Mouse (Mus musculus) stomach, postnatal 0 days (tissue): ENCODE data around the gene Slco1a5. TPM values are rescaled to one million over a fixed set of nuclear protein-coding genes. Genes with fewer than 3 reads are reported as not detected.
"Not testable (repeated sequence)": the region's sequence is repeated elsewhere in the genome, so short reads cannot be mapped to it uniquely, and the experiment has no call there.

ENCODE experiments used
- ATAC-seq: fragments of 200-750 bp; cut with Nextera tagmentation; 2 replicates; pipeline ENCODE4 v1.8.0; 2017; ENCODE audit not compliant: low FRiP score, low TSS enrichment
- DNase-seq: peaks from one replicate; pipeline ENCODE4 v3.0.0-alpha.2; 2016; ENCODE audit warnings: low spot score
- H3K27ac ChIP-seq: fragments of 300-500 bp; sonication (generic); replicated peaks from 2 replicates; pipeline ENCODE4 v1.5.1; 2014; ENCODE audit warnings: mild to moderate bottlenecking, control low read depth
- H3K27me3 ChIP-seq: fragments of 300-500 bp; sonication (generic); 2 replicates; pipeline ENCODE4 v1.6.1; 2014; ENCODE audit warnings: low read length; ENCODE audit not compliant: control insufficient read depth, insufficient read depth
- H3K36me3 ChIP-seq: fragments of 300-500 bp; sonication (generic); 2 replicates; pipeline ENCODE4 v1.6.1; 2014; ENCODE audit warnings: low read length, mixed read lengths; ENCODE audit not compliant: control insufficient read depth, insufficient read depth
- H3K4me1 ChIP-seq: fragments of 300-500 bp; sonication (generic); replicated peaks from 2 replicates; pipeline ENCODE4 v1.6.1; 2014; ENCODE audit warnings: antibody characterized with exemption; ENCODE audit not compliant: control insufficient read depth, insufficient read depth
- H3K4me2 ChIP-seq: fragments of 300-500 bp; sonication (generic); replicated peaks from 2 replicates; pipeline ENCODE4 v1.6.1; 2014; ENCODE audit warnings: low read depth, mild to moderate bottlenecking, control low read depth, moderate library complexity
- H3K4me3 ChIP-seq: fragments of 300-500 bp; sonication (generic); 2 replicates; pipeline ENCODE4 v1.5.1; 2014; ENCODE audit warnings: low read depth, low read length, control low read depth
- H3K9ac ChIP-seq: fragments of 300-500 bp; sonication (generic); 2 replicates; pipeline ENCODE4 v1.6.1; 2014; ENCODE audit warnings: mild to moderate bottlenecking, low read length, control low read depth, mixed read lengths
- H3K9me3 ChIP-seq: fragments of 300-500 bp; sonication (generic); 2 replicates; pipeline ENCODE4 v1.6.1; 2016; ENCODE audit warnings: low read length; ENCODE audit not compliant: control insufficient read depth
- CTCF ChIP-seq: IDR thresholded peaks from 2 replicates; pipeline ENCODE4 v1.5.1; 2016; ENCODE audit warnings: antibody characterized with exemption, low read depth, mild to moderate bottlenecking, moderate library complexity
- EP300 ChIP-seq: optimal IDR thresholded peaks from 2 replicates; pipeline ENCODE3; 2016; ENCODE audit warnings: antibody characterized with exemption
- whole genome bisulfite sequencing: fragments of 180-500 bp; shearing (Covaris S2); extraction: QIAGEN DNeasy Blood & Tissue Kit; methylation state at CpG from one replicate; pipeline ENCODE4 v1.1.7; 2014; 5-methylcytosine and 5-hydroxymethylcytosine counted together
- polyA plus RNA-seq: library from polyadenylated mRNA; unstranded; fragments of >200 nt; fragmentation: Nextera tagmentation; extraction: Ambion mirVana; gene quantifications from 2 replicates; pipeline ENCODE4 v1.2.1, GENCODE M21; 2015

Gene Slco1a5
- polyA plus RNA-seq, 1 experiment from 2014 or later: 1.6 TPM

GRCm38 (mm10) chr6:142317106-142317505 is 5.7 kb downstream of the Slco1a5 start:
- Histone ChIP-seq H3K4me3 (no peak overlapping the region), H3K9ac (no peak overlapping the region), H3K27ac (no peak overlapping the region), H3K4me1 (no peaks in the 10 kb centered on the region), H3K36me3 (no peaks in the 10 kb centered on the region), H3K27me3 (no peaks in the 10 kb centered on the region), H3K4me2 (no peak overlapping the region), H3K9me3 (no peaks in the 10 kb centered on the region)
- ATAC-seq: no peak
- DNase-seq: no peak
- TF ChIP-seq CTCF (no peak), EP300 (no peak)

- Histone ChIP-seq H3K4me3 (no peak overlapping the region), H3K9me3 (no peaks in the 10 kb centered on the region), H3K27ac (no peak overlapping the region), H3K9ac (no peak overlapping the region), H3K36me3 (no peaks in the 10 kb centered on the region), H3K27me3 (no peaks in the 10 kb centered on the region), H3K4me1 (no peaks in the 10 kb centered on the region), H3K4me2 (no peak overlapping the region)
- TF ChIP-seq EP300: no peak
- no peak for TF ChIP-seq CTCF
- 77% methylated on average over 5 of the region's 5 CpGs for WGBS
- ATAC-seq (no peak), DNase-seq (no peak)
Observed at GRCm38 (mm10) chr6:142314285-142314684, 8.5 kb downstream of the Slco1a5 start.

- Histone ChIP-seq H3K27me3 (no peaks in the 10 kb centered on the region), H3K36me3 (no peaks in the 10 kb centered on the region), H3K9me3 (no peaks in the 10 kb centered on the region), H3K27ac (no peak overlapping the region), H3K4me1 (no peaks in the 10 kb centered on the region), H3K4me2 (no peak overlapping the region), H3K4me3 (no peak overlapping the region), H3K9ac (no peak overlapping the region)
- no peak for ATAC-seq
- TF ChIP-seq EP300 (no peak), CTCF (no peak)
- no peak for DNase-seq
Observed at GRCm38 (mm10) chr6:142305076-142305475, 17.7 kb downstream of the Slco1a5 start.

- 45% methylated on average over 4 of the region's 4 CpGs for WGBS
Observed at GRCm38 (mm10) chr6:142298098-142298497, 24.7 kb downstream of the Slco1a5 start, which contains the start of gene Iapp. Iapp (plus strand) TSS chr6:142298423.

GRCm38 (mm10) chr6:142289413-142290118 is 33.2 kb downstream of the Slco1a5 start:
- peak; percentile 31 for DNase-seq
- no peaks in the 10 kb centered on the region for H3K27me3 ChIP-seq
- no peak overlapping the region for H3K4me2 ChIP-seq
- 0 out of 2 replicates have a peak overlapping the region, but pooled peaks have one; percentile 2 for H3K27ac ChIP-seq
- H3K36me3 ChIP-seq: no peaks in the 10 kb centered on the region
- 41% methylated on average over 12 of the region's 12 CpGs for WGBS
- no peak overlapping the region for H3K4me3 ChIP-seq
- TF ChIP-seq EP300: no peak
- TF ChIP-seq CTCF: no peak
- ATAC-seq: peak; percentile 98
- H3K9me3 ChIP-seq: no peaks in the 10 kb centered on the region
- H3K9ac ChIP-seq: no peak overlapping the region
- no peaks in the 10 kb centered on the region for H3K4me1 ChIP-seq

More at GRCm38 (mm10) chr6:142298098-142298497, 24.7 kb downstream of the Slco1a5 start, which contains the start of gene Iapp:
- TF ChIP-seq CTCF (no peak), EP300 (no peak)
- Histone ChIP-seq H3K27ac (no peak within 1 kb of the TSS), H3K9ac (no peak within 1 kb of the TSS), H3K27me3 (no peaks in the 10 kb centered on the region), H3K4me2 (no peak within 1 kb of the TSS), H3K4me1 (no peaks in the 10 kb centered on the region), H3K36me3 (no peaks in the 10 kb centered on the region), H3K4me3 (no peak within 1 kb of the TSS), H3K9me3 (no peaks in the 10 kb centered on the region)
- no peak for ATAC-seq
- no peak for DNase-seq

GRCm38 (mm10) chr6:142275721-142276442 is 46.9 kb downstream of the Slco1a5 start:
- ATAC-seq (no peak), DNase-seq (no peak)
- no peak overlapping the region for H3K27ac ChIP-seq
- H3K27me3 ChIP-seq: no peaks in the 10 kb centered on the region
- H3K36me3 ChIP-seq: no peaks in the 10 kb centered on the region
- WGBS: 4% methylated on average over 4 of the region's 4 CpGs
- no peak overlapping the region for H3K4me2 ChIP-seq
- no peak for TF ChIP-seq CTCF
- no peak for TF ChIP-seq EP300
- no peaks in the 10 kb centered on the region for H3K4me1 ChIP-seq
- no peak overlapping the region for H3K9ac ChIP-seq
- H3K9me3 ChIP-seq: no peaks in the 10 kb centered on the region
- no peak overlapping the region for H3K4me3 ChIP-seq

GRCm38 (mm10) chr6:142250738-142251307 is 72.0 kb downstream of the Slco1a5 start:
- not testable (repeated sequence) for DNase-seq, H3K4me2 ChIP-seq, H3K4me1 ChIP-seq, H3K36me3 ChIP-seq, ATAC-seq, H3K27ac ChIP-seq, H3K9ac ChIP-seq, H3K27me3 ChIP-seq, H3K4me3 ChIP-seq, H3K9me3 ChIP-seq
- WGBS: 88% methylated on average over 1 of the region's 1 CpGs
